Mouse (Mus musculus) intestine, postnatal 0 days (tissue): ENCODE measurements around the gene Dydc1. TPM values are rescaled to one million over a fixed set of nuclear protein-coding genes. Genes with fewer than 3 reads are reported as not detected.

Experiments used
- ATAC-seq: fragments of 200-750 bp; cut with Nextera tagmentation; 2 replicates; pipeline ENCODE4 v1.8.0; 2017; ENCODE audit warnings: mild to moderate bottlenecking, moderate TSS enrichment, moderate library complexity
- H3K27ac ChIP-seq: fragments of 300-500 bp; sonication (generic); 2 replicates; pipeline ENCODE4 v1.5.1; 2014; ENCODE audit warnings: mild to moderate bottlenecking, low read depth, low read length, moderate library complexity
- H3K27me3 ChIP-seq: fragments of 300-500 bp; sonication (generic); replicated peaks from 2 replicates; pipeline ENCODE4 v1.6.1; 2014; ENCODE audit warnings: low read length, mixed read lengths; ENCODE audit not compliant: control insufficient read depth, insufficient read depth
- H3K36me3 ChIP-seq: fragments of 300-500 bp; sonication (generic); 2 replicates; pipeline ENCODE4 v1.6.1; 2014; ENCODE audit warnings: mild to moderate bottlenecking, moderate library complexity; ENCODE audit not compliant: control insufficient read depth, insufficient read depth
- H3K4me1 ChIP-seq: fragments of 300-500 bp; sonication (generic); replicated peaks from 2 replicates; pipeline ENCODE4 v1.6.1; 2014; ENCODE audit warnings: antibody characterized with exemption, low read length, mixed read lengths; ENCODE audit not compliant: control insufficient read depth, insufficient read depth
- H3K4me2 ChIP-seq: fragments of 300-500 bp; sonication (generic); replicated peaks from 2 replicates; pipeline ENCODE4 v1.6.1; 2014; ENCODE audit warnings: low read depth, mild to moderate bottlenecking, moderate library complexity
- H3K4me3 ChIP-seq: fragments of 300-500 bp; sonication (generic); 2 replicates; pipeline ENCODE4 v1.5.1; 2014; ENCODE audit warnings: low read depth, low read length
- H3K9ac ChIP-seq: fragments of 300-500 bp; sonication (generic); 2 replicates; pipeline ENCODE4 v1.6.1; 2014; ENCODE audit warnings: mild to moderate bottlenecking, low read depth, low read length
- H3K9me3 ChIP-seq: fragments of 300-500 bp; sonication (generic); 2 replicates; pipeline ENCODE4 v1.6.1; 2016; ENCODE audit warnings: mixed run types; ENCODE audit not compliant: control insufficient read depth
- CTCF ChIP-seq: sonication (generic); IDR thresholded peaks from 2 replicates; pipeline ENCODE4 v1.5.1; 2016; ENCODE audit warnings: low read depth, mild to moderate bottlenecking, control low read depth, antibody characterized with exemption, moderate library complexity
- WGBS: fragments of 180-500 bp; shearing (Covaris S2); extraction: QIAGEN DNeasy Blood & Tissue Kit; methylation state at CpG from one replicate; pipeline ENCODE4 v1.1.7; 2014; 5-methylcytosine and 5-hydroxymethylcytosine counted together
- polyA plus RNA-seq: library from polyadenylated mRNA; unstranded; fragments of >200 nt; fragmentation: Nextera tagmentation; extraction: Ambion mirVana; gene quantifications from 2 replicates; pipeline ENCODE4 v1.2.1, GENCODE M21; 2015

Dydc1 gene
- polyA plus RNA-seq, 1 experiment from 2014 or later = not detected

DNA sequence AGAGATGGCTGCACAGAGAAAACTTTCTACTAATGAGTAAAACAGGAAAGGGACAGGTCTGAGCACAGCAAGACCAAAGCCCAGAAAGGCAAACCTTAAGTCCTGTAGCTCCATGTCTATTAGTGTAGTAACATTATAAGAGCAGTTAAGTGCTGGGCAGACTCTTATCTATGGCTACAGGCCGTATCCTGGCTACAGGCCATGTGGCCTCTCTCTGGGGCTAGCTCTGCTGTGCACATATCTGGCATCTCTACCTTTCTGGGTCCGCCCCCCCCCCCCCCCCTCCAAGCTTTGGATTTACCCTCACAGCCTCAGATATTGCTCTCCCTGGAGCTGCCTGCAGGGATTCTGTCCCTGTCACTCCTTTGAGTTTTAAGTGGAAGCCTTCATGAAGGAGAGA is 7.5 kb upstream of the Dydc1 start:
- no peak for ATAC-seq
- H3K27me3 ChIP-seq = no peaks in the 10 kb centered on the region
- H3K4me1 ChIP-seq = no peaks in the 10 kb centered on the region
- no peak for TF ChIP-seq CTCF
- 14% methylated on average over 2 of the region's 2 CpGs for WGBS
- no peaks in the 10 kb centered on the region for H3K36me3 ChIP-seq
- H3K4me3 ChIP-seq = no peak overlapping the region
- no peak overlapping the region for H3K27ac ChIP-seq
- no peak overlapping the region for H3K9ac ChIP-seq
- H3K4me2 ChIP-seq = no peak overlapping the region
- H3K9me3 ChIP-seq = no peaks in the 10 kb centered on the region

DNA sequence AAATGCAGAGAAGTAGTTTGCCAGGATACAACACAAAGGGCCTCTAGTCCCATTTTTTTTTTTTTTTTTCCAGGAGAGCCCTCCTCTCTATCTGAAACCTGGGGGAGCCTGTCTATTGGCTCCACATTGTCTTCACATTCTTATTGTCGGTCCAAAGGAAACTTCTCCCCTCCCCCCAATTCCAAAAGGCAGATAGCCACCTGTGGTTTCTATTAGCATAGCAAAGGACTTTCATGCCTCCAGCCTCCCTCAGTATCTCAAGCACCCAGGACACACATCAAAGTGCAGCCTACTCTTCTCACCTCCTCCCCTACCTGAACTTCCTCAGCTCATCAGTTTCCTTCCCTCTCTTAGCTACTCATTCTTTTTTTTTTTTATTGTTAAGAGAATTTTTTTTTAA is 6.3 kb upstream of the Dydc1 start:
- H3K27ac ChIP-seq = no peak overlapping the region
- no peaks in the 10 kb centered on the region for H3K4me1 ChIP-seq
- no peak overlapping the region for H3K9ac ChIP-seq
- no peak overlapping the region for H3K4me3 ChIP-seq
- no peaks in the 10 kb centered on the region for H3K36me3 ChIP-seq
- H3K27me3 ChIP-seq = no peaks in the 10 kb centered on the region
- ATAC-seq = no peak
- no peak overlapping the region for H3K4me2 ChIP-seq
- no peak for TF ChIP-seq CTCF
- H3K9me3 ChIP-seq = no peaks in the 10 kb centered on the region
- 19% methylated on average over 1 of the region's 1 CpGs for WGBS

DNA sequence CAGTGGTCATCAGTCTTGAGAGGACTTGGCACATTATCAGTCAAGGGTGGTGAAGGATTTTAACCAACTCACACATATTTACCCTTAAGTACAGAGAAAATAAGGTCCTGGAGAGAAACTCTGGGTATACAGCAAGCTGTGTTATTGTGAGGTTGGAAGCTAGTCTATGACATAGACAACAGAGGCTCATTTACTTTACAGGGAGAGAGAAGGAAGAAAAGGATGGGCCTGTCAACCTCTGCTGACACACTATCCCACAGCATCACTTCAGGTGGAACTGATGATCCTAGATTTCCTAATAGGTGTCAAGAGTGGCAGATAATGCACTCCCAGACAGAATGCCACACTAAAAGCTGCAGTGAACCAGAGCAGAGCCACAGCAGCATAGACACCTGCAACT is 3.6 kb upstream of the Dydc1 start, which contains the start of gene Dydc2:
TSS of gene Dydc2 (minus strand) at position 101 of the 400 bp plus-strand sequence.
- Histone ChIP-seq H3K27me3 (0 out of 2 replicates have a peak, but pooled peaks cover 4% of the 10 kb centered on the region), H3K4me2 (no peak within 1 kb of the TSS)

DNA sequence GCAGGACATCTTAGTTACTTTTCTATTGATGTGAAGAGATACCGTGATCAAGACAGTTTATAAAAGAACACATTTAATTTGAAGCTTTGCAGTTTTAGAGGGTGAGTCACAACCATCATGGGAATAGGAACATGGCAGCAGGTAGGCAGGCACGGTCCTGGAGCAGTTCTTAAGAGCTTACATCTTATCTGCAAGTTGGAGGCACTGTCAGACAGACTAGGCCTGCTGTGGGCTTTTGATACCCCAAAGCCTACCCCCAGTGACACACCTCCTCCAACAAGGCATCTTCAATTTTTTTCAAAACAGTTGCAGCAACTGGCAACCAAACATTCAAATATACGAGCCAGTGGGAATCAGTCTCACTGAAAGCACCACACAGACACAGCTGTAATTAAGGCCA is 2.4 kb upstream of the Dydc1 start:
- Histone ChIP-seq H3K4me1 (no peaks in the 10 kb centered on the region), H3K27ac (no peak overlapping the region), H3K9me3 (no peaks in the 10 kb centered on the region), H3K4me3 (no peak overlapping the region), H3K27me3 (0 out of 2 replicates have a peak, but pooled peaks cover 4% of the 10 kb centered on the region), H3K36me3 (no peaks in the 10 kb centered on the region), H3K4me2 (no peak overlapping the region), H3K9ac (no peak overlapping the region)
- no peak for TF ChIP-seq CTCF
- 86% methylated on average over 3 of the region's 3 CpGs for WGBS
- no peak for ATAC-seq

More for the DNA sequence above, 3.6 kb upstream of the Dydc1 start, which contains the start of gene Dydc2:
- no peak within 1 kb of the TSS for H3K27ac ChIP-seq
- H3K4me1 ChIP-seq = no peaks in the 10 kb centered on the region
- ATAC-seq = no peak
- no peak within 1 kb of the TSS for H3K4me3 ChIP-seq
- H3K9ac ChIP-seq = no peak within 1 kb of the TSS
- TF ChIP-seq CTCF = no peak
- no peaks in the 10 kb centered on the region for H3K9me3 ChIP-seq
- no peaks in the 10 kb centered on the region for H3K36me3 ChIP-seq

DNA sequence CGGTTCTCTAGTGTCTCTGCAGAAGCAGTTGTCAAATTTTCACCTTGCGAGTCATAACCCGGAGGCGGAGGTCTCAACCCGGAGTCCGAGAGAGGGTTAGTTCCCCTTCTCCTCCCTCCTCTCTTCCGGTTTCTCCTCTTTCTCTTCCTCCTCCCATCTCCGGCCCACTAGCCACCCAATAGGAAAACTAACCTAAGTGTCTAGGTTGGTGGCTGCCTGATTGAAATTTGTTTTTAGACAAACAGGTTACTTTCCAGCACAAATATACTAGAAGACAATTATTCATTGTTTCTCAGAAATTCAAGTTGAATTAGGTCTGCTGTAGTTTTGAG is 199 bp downstream of the Dydc1 start:
- peak overlapping the region; percentile 56 for H3K4me2 ChIP-seq
- no peak overlapping the region for H3K9ac ChIP-seq
- 4% methylated on average over 8 of the region's 8 CpGs for WGBS
- 0 out of 2 replicates have a peak, but pooled peaks cover 4% of the 10 kb centered on the region for H3K27me3 ChIP-seq
- H3K4me3 ChIP-seq = peak overlapping the region; percentile 21
- no peak for TF ChIP-seq CTCF
- H3K27ac ChIP-seq = no peak overlapping the region
- no peaks in the 10 kb centered on the region for H3K36me3 ChIP-seq
- H3K4me1 ChIP-seq = no peaks in the 10 kb centered on the region
- no peaks in the 10 kb centered on the region for H3K9me3 ChIP-seq
- no peak for ATAC-seq

DNA sequence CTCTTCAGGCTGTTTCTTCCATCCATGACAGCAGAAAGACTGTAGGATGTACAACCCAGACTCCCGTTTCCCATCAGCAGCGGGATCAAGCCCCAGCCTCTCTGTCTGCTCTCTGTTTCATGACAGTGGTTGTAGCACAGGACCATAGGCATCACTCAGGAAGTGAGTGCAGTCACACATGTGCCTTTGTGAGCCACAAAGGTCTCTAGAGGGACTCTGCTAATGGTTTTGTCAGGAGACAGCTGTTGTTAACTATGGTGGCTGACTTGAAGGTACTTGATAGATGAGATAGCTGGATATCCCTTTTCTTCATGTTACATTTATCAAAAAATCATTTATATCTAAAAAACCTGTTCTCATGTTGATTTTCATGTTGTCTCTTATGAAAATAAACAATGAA is 9.7 kb downstream of the Dydc1 start:
- WGBS = 84% methylated on average over 2 of the region's 2 CpGs
- H3K4me3 ChIP-seq = no peak overlapping the region
- no peaks in the 10 kb centered on the region for H3K9me3 ChIP-seq
- H3K36me3 ChIP-seq = no peaks in the 10 kb centered on the region
- no peak overlapping the region for H3K4me2 ChIP-seq
- no peaks in the 10 kb centered on the region for H3K4me1 ChIP-seq
- ATAC-seq = no peak
- H3K27me3 ChIP-seq = no peaks in the 10 kb centered on the region
- H3K27ac ChIP-seq = no peak overlapping the region
- no peak for TF ChIP-seq CTCF
- no peak overlapping the region for H3K9ac ChIP-seq

DNA sequence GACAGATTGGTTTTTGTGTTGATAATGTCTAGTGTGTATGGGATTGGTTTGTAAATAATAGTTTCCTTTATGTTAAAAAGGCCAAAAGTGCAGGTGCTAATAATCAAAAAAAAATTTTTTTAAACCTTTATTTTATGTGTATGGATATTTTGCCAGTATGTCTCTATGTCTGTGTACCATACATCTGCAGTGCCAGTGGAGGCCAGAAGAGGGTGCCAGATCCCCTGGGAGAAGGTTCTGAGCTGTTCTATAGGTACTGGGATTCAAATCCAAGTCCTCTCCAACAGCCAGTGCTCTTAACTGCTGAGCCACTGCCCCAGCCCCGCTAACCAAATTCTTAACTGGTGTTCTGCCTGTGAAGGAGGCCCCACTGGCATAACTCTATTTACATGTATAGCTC is 14.8 kb downstream of the Dydc1 start:
- H3K9me3 ChIP-seq = no peaks in the 10 kb centered on the region
- peak; percentile 57 for TF ChIP-seq CTCF
- ATAC-seq = no peak
- no peaks in the 10 kb centered on the region for H3K4me1 ChIP-seq
- H3K4me2 ChIP-seq = no peak overlapping the region
- no peaks in the 10 kb centered on the region for H3K36me3 ChIP-seq
- no peak overlapping the region for H3K9ac ChIP-seq
- no peaks in the 10 kb centered on the region for H3K27me3 ChIP-seq
- H3K27ac ChIP-seq = no peak overlapping the region
- H3K4me3 ChIP-seq = no peak overlapping the region
- 87% methylated on average over 1 of the region's 1 CpGs for WGBS
